Mouse (Mus musculus) bone marrow, adult 2 months (tissue): ENCODE data around the gene Tgfbr3.

Experiments used
- CTCF ChIP-seq: fragments of 200-500 bp; IDR thresholded peaks from 2 replicates; pipeline ENCODE4 v1.5.1; 2011; ENCODE audit warnings: low read length, control low read depth; ENCODE audit not compliant: control insufficient read depth, insufficient read depth
- POLR2A ChIP-seq: fragments of 200-500 bp; IDR thresholded peaks from 2 replicates; pipeline ENCODE4 v1.6.1; 2011; ENCODE audit warnings: low read depth, mild to moderate bottlenecking, control low read depth, low read length, borderline replicate concordance; ENCODE audit not compliant: control insufficient read depth

DNA sequence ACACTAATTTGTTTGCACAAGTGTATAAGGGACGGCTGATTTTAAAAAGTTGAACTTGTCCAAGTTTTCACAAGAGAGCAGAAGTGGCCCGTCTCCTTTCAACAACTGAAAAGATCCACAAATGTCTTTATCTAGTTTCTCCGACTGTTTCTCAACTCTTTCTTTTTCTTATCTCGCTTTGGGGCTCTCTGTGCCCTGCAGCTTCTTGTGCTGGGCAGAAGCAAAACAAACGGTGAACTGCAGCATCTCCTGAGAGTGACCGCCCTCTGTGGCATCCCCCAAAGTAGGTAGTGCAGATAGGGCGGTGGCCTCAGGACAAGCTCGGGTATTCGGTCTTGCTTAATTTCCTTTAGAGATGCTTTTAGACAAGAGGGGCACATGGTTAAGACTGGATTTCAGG is 96.3 kb downstream of the Tgfbr3 start:
- TF ChIP-seq CTCF: no peak
- TF ChIP-seq POLR2A: no peak
